Mouse (Mus musculus) R1 (cell line): ENCODE measurements at regions not wholly inside any gene's neighbourhood (a gene's known extent, or its start where the extent isn't known, plus 50 kb on each side); places are given as distances from the start of the nearest gene placed in this dataset.

Source experiments
- DNase-seq: peaks from one replicate; pipeline ENCODE4 v3.0.0-alpha.2; 2018; ENCODE audit warnings: low read depth, low spot score

GRCm38 (mm10) chr17:62287127-62287526, 594.0 kb downstream of the Efna5 start:
- DNase-seq: no peak

GRCm38 (mm10) chr17:62286086-62287080, 594.7 kb downstream of the Efna5 start:
- no peak for DNase-seq

DNA sequence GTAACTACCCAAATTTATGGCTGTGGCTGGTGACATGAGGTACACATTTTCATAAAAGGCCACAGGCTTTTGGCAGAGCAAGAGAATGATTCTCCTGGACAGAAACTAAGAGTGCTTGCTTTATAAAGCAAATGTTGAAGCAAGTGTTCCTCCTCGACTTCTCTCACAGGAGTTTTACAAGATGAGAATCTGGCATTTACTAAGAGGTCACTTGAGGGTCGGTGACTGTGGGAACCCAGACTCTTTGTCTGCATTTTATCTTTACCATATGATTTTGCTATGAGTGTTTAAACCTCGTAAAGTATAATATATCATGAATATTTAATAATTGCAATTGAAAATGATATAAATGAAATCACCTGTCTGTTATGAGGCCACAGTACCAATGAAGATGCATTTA, 600.9 kb downstream of the Efna5 start:
- no peak for DNase-seq

DNA sequence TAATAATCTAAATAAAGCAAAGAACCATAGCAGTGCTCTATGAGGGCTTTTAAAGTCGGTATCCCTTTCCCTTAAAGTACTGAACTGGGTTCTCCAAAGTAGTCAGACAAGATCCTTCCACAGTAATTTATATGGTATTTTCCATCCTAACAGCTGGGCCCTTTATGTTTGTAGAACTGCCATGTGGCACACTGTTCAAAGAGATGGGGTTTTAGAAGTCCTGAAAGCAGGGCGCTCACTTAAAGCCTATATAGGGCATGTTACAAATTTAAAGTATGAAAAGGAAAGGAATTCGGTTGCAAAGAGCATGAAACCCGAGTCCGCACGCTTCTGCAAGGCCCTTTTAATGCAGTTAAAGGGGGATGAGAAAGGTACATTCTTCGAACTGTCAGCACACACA, 609.7 kb downstream of the Efna5 start:
- DNase-seq: no peak

DNA sequence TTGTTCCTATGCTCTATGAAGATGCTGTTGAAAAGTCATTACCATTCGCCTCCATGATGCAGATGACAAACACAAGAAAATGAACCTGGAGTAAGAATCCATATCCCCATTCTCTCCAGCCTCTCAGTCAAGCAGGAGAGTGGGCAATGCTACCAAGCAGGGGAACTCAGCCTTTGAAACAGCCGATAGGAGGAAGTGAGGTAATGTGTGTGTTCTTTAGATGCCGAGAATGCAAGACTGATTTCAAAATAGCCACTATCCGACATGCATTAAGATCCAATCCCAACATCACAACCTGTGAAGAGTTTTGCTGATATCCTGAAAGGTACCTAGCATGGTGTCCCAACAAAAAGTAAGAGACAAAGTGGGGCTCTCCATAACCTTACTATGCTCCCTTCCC, 611.8 kb downstream of the Efna5 start:
- DNase-seq: no peak

- no peak for DNase-seq
Measured at GRCm38 (mm10) chr17:62253448-62253847, 627.7 kb downstream of the Efna5 start.

- no peak for DNase-seq
Measured at GRCm38 (mm10) chr17:62248011-62248410, 633.1 kb downstream of the Efna5 start.

GRCm38 (mm10) chr17:62246650-62247049, 634.5 kb downstream of the Efna5 start:
- no peak for DNase-seq

DNA sequence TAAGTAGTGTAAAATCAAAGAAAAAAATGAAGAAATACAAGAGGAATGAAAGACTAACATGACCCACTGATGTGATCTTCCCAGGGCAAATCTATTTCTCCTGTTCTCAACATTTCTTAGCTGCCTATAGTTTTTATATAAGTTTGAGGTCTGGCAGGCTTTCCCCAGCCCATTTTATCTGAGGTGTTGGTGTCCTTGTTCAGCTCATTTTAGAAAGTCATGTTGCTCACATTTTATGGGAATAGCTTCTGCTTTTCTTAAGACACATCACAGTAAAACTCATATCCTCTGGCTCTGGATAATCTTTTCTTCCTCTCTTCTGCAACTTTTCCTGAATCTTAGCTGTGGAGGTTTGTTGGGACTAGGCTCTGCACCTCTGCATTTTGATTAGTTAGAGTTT, 650.2 kb downstream of the Efna5 start:
- no peak for DNase-seq

- DNase-seq: no peak
Measured at GRCm38 (mm10) chr17:62210441-62211025, 670.6 kb downstream of the Efna5 start.

- no peak for DNase-seq
Measured at GRCm38 (mm10) chr17:62202658-62203057, 678.5 kb downstream of the Efna5 start.

- no peak for DNase-seq
Measured at GRCm38 (mm10) chr17:62200491-62200890, 680.6 kb downstream of the Efna5 start.

DNA sequence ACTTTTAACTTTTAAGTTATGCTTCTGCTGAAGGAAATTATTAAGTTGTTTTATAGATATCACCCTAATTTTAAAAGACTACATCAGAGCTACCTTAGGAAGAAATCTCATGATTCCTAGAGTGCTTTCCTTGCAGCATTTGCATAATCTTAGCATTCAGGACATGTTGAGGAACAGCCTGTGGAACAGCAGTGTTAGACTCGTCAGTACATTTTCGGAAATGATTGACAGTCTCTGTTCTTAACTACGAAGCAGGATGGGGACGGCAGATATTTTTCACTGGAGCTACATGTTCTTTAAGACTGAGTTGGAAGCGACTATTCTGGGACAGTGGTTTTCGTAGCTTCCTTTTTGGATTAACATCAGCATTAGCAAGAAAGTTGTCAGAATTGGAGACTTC, 681.6 kb downstream of the Efna5 start:
- DNase-seq: no peak

GRCm38 (mm10) chr17:62178612-62179210, 702.4 kb downstream of the Efna5 start:
- DNase-seq: no peak

DNA sequence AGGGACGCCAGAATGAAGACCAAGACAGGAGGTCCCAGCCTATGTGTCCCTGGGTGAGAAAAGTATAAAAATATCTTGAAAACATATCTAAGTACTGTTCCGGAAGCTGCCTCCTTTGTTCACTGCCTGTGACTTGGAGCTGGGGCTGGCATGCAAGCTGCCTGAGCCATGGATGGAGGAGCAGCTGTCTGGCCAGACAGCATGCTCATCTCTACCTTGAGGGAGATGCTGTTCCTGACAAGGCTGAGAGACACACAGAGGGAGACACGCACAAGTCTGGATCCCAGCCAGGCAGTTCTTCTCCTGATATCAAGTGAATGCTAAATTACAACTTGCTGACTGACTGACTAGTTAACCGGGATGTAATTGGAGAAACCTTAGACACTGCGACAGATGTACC, 704.8 kb downstream of the Efna5 start:
- no peak for DNase-seq

DNA sequence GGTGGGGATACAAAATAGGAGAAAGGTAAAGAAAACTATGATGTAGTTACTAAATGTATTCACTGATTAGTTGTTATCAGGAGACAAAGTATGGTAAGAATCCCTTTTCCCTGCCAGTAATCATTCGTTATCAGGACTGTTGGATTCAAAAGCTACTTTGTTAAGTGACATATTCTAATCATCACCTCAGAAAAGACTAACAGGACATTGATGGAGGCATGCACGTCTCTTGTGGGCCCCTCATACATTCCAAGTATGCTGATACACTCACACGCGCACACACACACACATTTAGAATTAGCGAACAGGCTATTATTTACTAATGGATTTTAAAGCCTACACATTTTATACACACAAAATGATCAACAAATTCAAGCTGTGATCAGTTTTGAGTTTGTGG, 708.8 kb downstream of the Efna5 start:
- DNase-seq: no peak

GRCm38 (mm10) chr17:62171532-62171931, 709.6 kb downstream of the Efna5 start:
- DNase-seq: no peak

GRCm38 (mm10) chr17:62161457-62161856, 719.7 kb downstream of the Efna5 start:
- no peak for DNase-seq

DNA sequence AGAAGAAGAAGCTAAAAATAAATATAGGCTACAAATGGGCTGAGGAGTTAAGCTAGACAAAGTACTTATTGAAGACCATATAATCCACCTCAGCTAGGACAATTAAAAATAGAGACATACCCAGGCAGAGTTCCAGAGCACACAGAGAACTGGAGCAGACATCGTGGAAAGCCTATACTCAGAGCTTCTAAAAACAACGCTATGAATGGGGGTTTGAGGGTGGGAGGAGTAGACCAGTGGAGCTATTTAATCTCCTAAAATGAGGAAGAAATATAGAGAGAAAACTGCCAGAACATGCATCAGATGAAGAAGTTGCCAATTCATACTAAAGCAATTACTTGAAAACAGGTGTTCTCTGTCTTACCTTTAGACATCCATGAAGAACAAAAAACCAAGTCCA, 720.8 kb downstream of the Efna5 start:
- DNase-seq: no peak

DNA sequence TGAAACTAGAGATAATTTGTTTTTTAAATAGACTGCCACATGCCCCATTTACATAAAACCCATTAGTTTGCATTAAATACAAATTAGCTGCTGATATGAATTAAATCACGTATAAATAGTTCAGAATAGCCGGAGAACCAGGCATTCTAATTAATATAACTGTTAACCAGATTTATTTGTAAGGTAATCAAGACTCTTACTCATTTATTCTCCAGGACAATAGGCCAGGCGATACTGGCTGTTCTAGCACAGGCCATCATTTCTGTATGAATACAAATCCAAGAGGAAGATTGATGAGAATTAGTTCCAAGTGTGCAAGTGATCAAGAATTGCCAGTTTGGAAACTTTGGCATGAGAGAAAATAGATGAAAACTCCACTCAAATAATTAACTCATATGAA, 746.1 kb downstream of the Efna5 start:
- DNase-seq: no peak

GRCm38 (mm10) chr17:62111703-62112102, 769.4 kb downstream of the Efna5 start:
- DNase-seq: peak; percentile 86

DNA sequence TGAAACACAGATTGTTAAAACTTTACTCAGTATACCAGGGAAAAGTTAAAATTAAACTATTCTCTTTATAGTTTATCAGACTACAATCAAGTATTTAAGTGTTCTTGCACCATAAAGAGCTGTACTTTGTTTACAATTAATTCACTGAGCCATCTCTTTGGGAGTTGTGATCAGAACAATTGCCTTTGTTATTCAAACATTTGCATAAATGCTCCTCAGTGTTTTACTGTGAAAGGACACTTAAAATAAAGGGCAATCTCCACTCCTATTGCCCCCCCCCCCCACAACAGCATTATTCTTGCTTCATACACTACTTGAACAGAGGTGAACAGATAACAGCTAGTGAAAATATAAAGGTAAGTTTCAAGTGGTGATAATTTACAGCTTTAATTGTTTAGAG, 772.1 kb downstream of the Efna5 start:
- DNase-seq: peak; percentile 77

DNA sequence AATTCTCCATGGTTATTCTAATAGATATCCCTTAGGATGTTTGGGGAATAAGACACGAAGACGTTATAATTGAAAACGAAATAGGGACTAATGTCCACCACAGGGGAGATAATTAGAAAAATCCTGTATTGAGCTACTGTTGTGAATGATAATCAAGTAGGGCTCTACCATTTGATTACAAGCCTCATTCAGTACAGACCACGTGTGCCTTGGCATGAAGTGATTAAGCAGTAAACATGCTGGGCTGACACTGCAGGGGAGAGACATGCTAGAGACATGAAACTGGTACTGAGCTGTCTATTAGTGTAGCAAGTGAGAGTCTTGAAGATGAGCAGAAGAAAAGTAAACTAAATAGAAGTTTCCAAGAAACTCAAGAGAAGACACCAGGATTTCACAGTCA, 797.8 kb downstream of the Efna5 start:
- DNase-seq: no peak
